Mouse (Mus musculus): ENCODE data around the gene Btnl10.

- TF ChIP-seq CTCF (IDR thresholded peaks at IDR 0.05; ENCODE audit: borderline replicate concordance, extremely low read depth, insufficient read depth, insufficient read length) (no peak), POLR2A (IDR thresholded peaks at IDR 0.05; ENCODE audit: borderline replicate concordance, extremely low read depth, insufficient read depth, insufficient read length, poor library complexity, severe bottlenecking) (no peak)
Measured at GRCm38 (mm10) chr11:58904410-58904718, 13.3 kb upstream of the Btnl10 start.
